Mouse (Mus musculus) erythroblast, embryonic 14.5 days (primary cell): ENCODE measurements around the gene D11Wsu47e. TPM values are rescaled to one million over a fixed set of nuclear protein-coding genes. Genes with fewer than 3 reads are reported as not detected.
"Not testable (repeated sequence)": the region's sequence is repeated elsewhere in the genome, so short reads cannot be mapped to it uniquely, and the experiment has no call there.

Source experiments
- H3K27me3 ChIP-seq: 2 replicates; pipeline ENCODE4 v1.6.1; 2012; ENCODE audit warnings: inconsistent platforms; ENCODE audit not compliant: control insufficient read depth
- H3K36me3 ChIP-seq: 2 replicates; pipeline ENCODE4 v1.6.1; 2012; ENCODE audit warnings: mild to moderate bottlenecking, inconsistent platforms; ENCODE audit not compliant: control insufficient read depth
- H3K4me1 ChIP-seq: 2 replicates; pipeline ENCODE4 v1.6.1; 2012; ENCODE audit warnings: inconsistent platforms; ENCODE audit not compliant: control insufficient read depth
- H3K4me3 ChIP-seq: replicated peaks from 2 replicates; pipeline ENCODE3; 2012; ENCODE audit warnings: moderate library complexity, mild to moderate bottlenecking, inconsistent platforms
- H3K9me3 ChIP-seq: 2 replicates; pipeline ENCODE4 v1.6.1; 2012; ENCODE audit warnings: low read length, inconsistent platforms, mixed read lengths; ENCODE audit not compliant: control insufficient read depth
- GATA1 ChIP-seq: IDR thresholded peaks from 2 replicates; pipeline ENCODE4 v1.6.1; 2012; ENCODE audit warnings: low read length, inconsistent platforms, mixed read lengths
- TAL1 ChIP-seq: IDR thresholded peaks from 3 replicates; pipeline ENCODE4 v1.6.1; 2012; ENCODE audit warnings: low read length, inconsistent platforms, mixed read lengths
- polyA plus RNA-seq: library from polyadenylated mRNA; stranded (reverse); fragments of >175 nt; gene quantifications from 2 replicates; pipeline ENCODE4 v1.2.3, GENCODE M21; 2012

D11Wsu47e gene
- polyA plus RNA-seq, 1 experiment = 0.43 TPM

DNA sequence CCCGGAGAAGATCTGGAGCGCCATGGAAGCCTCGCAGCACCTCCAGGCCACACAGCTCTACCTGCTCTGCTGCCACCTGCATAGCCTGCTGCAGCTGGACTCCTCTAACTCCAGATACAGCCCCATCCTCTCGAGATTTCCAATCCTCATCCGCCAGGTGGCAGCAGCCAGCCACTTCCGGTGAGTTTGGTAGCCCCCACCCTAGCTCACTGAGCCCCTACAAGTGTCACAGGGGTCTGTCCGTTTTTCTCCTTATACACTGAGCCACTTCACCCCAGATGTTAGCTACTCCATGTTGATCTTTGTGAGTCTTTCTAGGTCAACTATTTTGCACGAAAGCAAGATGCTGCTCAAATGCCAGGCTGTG lies 32.3 kb upstream of the D11Wsu47e start:
- TF ChIP-seq TAL1 (no peak), GATA1 (no peak)
- Histone ChIP-seq H3K4me1 (peaks cover 47% of the 10 kb centered on the region), H3K36me3 (peaks cover 61% of the 10 kb centered on the region), H3K27me3 (peaks cover 3% of the 10 kb centered on the region; the same call in 1 of the 2 replicates), H3K4me3 (peak overlapping the region; percentile 91), H3K9me3 (no peaks in the 10 kb centered on the region)

DNA sequence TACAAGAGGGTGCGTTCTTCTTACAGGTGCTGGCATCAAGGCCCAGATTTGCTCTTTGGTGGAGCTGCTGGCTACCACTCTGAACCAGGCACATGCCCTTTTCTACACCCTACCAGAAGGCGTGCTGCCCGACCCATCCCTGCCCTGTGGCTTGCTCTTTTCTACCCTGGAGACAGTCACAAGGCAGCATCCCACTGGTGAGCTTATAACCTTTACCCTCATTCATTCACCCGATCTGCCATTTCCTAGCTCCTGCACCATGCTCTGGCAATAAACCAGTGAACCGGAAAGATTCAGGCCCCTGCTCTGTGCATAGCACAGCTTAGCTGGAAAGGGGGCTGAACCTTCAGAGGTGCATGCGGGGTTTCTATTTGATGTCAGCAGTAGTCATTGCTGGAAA lies 31.7 kb upstream of the D11Wsu47e start:
- peaks cover 47% of the 10 kb centered on the region for H3K4me1 ChIP-seq
- H3K36me3 ChIP-seq = peaks cover 67% of the 10 kb centered on the region
- no peak overlapping the region for H3K4me3 ChIP-seq
- no peaks in the 10 kb centered on the region for H3K9me3 ChIP-seq
- TF ChIP-seq TAL1 = no peak
- TF ChIP-seq GATA1 = no peak
- peaks cover 2% of the 10 kb centered on the region; the same call in 1 of the 2 replicates for H3K27me3 ChIP-seq

DNA sequence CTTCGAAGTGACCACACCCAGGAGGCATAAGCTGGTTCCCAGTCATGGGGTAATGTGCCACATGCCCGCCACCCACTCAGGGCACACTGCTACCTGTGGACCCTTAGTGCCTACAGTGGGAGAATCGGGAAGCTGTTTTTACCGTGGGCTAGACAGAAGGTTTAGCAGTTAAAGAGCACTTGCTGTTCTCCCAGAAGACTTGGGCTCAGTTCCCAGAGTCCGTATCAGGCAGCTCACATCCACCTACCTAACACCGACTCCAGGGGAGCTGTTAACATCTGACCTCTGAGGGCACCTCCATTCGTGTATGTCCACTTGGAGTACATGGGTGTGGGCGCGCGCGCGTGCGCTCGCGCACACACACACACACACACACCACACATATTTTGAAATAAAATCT lies 30.1 kb upstream of the D11Wsu47e start:
- no peak for TF ChIP-seq TAL1
- TF ChIP-seq GATA1 = no peak
- Histone ChIP-seq H3K4me3 (no peak overlapping the region), H3K36me3 (peaks cover 83% of the 10 kb centered on the region), H3K27me3 (no peaks in the 10 kb centered on the region), H3K4me1 (peaks cover 32% of the 10 kb centered on the region), H3K9me3 (no peaks in the 10 kb centered on the region)

DNA sequence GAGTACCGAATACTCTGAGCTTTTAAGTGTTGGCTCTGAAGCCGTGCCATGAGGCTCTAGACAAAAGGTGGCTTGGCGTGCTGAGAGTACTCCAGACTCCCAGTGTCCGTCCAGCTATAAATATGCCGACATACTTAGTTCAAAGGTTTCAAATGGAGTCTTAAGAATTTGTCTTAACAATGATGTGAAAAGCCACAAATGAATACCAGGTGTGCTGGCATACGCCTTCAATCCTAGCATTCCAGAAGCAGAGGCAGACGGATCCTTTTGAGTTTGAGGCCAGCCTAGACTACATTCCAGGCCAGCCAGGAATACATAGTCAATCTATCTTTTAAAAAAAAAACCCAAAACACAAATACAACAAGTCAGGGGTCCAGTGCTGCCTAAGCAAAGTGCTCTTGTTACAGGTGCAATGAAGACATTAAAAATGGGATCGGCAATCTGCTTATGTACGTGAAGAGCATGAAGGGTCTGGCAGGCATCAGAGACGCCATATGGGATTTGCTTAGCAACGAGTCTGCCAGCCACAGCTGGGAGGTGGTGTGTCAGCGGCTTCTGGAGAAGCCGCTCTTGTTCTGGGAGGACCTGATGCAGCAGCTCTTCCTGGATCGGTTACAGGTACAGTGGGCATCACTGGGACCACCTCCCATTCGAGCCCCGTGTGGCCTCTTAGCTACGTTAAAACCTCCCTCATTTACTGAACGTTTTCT lies 29.5 kb upstream of the D11Wsu47e start:
- no peak overlapping the region for H3K4me3 ChIP-seq
- TF ChIP-seq GATA1 (no peak), TAL1 (no peak)
- peaks cover 89% of the 10 kb centered on the region for H3K36me3 ChIP-seq
- H3K4me1 ChIP-seq = peaks cover 30% of the 10 kb centered on the region
- no peaks in the 10 kb centered on the region for H3K27me3 ChIP-seq
- no peaks in the 10 kb centered on the region for H3K9me3 ChIP-seq

DNA sequence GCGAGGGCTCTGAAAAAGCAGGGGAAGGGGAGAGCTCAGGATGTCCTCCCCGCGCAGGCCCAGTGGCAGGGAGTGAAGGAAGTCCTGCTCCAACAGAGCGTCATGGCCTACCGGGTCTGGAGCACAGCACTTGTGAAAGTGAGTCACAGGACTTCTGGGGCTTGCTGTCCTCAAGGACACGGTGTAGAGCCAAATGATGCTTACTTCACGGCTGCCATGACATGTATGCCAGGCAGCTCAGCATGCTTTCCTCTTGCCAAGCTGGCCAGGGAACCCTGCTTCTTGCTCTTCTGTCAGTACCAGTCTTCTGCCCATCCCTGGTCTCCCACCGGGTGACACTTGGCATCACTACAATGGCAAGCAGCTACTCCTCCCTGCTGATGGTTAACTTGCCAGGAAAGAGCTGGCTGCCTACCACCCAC lies 27.7 kb upstream of the D11Wsu47e start:
- Histone ChIP-seq H3K9me3 (no peaks in the 10 kb centered on the region), H3K4me1 (peaks cover 13% of the 10 kb centered on the region), H3K4me3 (no peak overlapping the region), H3K27me3 (no peaks in the 10 kb centered on the region), H3K36me3 (peaks cover 100% of the 10 kb centered on the region)
- TF ChIP-seq TAL1 (no peak), GATA1 (no peak)

DNA sequence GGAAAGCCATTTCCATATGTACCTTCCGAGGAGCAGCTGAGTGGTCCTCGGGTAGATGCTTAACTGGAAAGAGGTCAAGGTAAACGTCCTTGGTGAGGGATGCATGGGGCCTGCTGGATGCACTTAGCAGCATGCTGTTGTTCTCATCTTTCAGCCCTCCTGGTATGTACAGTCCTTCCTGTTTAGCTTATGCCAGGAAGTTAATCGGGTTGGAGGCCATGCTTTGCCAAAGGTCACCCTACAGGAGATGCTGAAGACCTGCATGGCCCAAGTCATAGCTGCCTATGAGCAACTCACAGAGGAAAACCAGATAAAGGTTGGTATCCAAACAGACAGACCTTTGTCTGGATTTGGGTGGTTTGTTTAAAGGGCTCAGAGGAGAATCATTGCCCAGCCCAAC lies 27.0 kb upstream of the D11Wsu47e start:
- H3K4me1 ChIP-seq = peaks cover 6% of the 10 kb centered on the region
- H3K36me3 ChIP-seq = peaks cover 100% of the 10 kb centered on the region
- no peaks in the 10 kb centered on the region for H3K27me3 ChIP-seq
- TF ChIP-seq TAL1 (no peak), GATA1 (no peak)
- no peak overlapping the region for H3K4me3 ChIP-seq
- no peaks in the 10 kb centered on the region for H3K9me3 ChIP-seq

DNA sequence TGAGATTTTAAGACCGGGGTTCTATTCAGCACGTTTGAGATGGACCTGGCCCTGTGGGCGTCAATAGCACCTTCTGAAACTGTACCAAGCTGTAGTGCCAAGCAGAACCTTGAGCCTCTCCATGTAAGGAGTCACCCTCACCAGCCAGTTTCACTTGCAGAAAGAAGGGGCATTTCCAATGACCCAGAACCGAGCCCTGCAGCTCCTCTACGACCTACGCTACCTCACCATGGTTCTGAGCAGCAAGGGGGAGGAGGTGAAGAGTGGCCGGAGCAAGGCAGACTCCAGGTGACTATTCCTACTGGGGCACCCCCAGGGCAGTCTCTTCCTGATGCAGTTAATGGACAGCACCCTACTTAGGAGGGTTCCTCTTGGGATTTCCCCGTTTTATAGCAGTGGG lies 25.9 kb upstream of the D11Wsu47e start:
- TF ChIP-seq TAL1 = no peak
- no peak for TF ChIP-seq GATA1
- Histone ChIP-seq H3K4me1 (0 out of 2 replicates have a peak, but pooled peaks cover 2% of the 10 kb centered on the region), H3K4me3 (no peak overlapping the region), H3K27me3 (no peaks in the 10 kb centered on the region), H3K9me3 (no peaks in the 10 kb centered on the region), H3K36me3 (peaks cover 100% of the 10 kb centered on the region)

DNA sequence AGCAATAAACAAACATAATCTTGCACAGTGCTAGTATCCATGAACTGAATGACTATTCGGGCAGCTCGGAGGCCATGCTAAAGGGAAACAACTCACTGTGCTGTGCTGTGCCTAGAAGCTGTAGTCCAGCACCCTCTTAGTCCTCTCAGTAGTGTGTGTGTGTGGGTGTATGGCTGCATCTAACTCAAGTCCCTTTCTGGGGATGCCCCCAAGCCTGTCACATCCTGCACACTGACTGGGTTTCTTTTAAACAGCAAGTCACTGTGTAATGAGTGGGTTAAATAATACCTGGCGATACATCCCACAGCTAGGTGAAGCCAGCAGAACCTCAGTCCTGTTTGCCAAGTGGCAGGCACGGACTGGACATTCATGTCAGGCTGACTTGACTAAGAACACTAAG lies 25.4 kb upstream of the D11Wsu47e start:
- Histone ChIP-seq H3K9me3 (no peaks in the 10 kb centered on the region), H3K4me1 (0 out of 2 replicates have a peak, but pooled peaks cover 2% of the 10 kb centered on the region), H3K36me3 (peaks cover 100% of the 10 kb centered on the region), H3K27me3 (no peaks in the 10 kb centered on the region), H3K4me3 (no peak overlapping the region)
- TF ChIP-seq GATA1 (no peak), TAL1 (no peak)

DNA sequence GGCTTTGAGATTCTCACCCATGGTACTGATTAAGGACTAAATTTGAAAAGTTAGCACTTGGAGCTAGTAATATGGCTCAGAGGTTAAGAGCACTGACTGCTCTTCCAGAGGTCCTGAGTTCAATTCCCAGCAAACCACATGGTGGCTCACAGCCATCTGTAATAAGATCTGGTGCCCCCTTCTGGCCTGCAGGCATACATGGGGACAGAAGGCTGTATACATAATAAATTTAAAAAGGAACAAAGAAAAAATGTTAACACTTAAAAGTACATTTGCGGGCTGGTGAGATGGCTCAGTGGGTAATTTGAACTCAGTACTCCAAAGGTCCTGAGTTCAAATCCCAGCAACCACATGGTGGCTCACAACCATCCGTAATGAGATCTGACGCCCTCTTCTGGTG lies 24.0 kb upstream of the D11Wsu47e start:
- H3K4me3 ChIP-seq, H3K27me3 ChIP-seq, H3K9me3 ChIP-seq, H3K4me1 ChIP-seq: not testable (repeated sequence)
- peaks cover 100% of the 10 kb centered on the region for H3K36me3 ChIP-seq

DNA sequence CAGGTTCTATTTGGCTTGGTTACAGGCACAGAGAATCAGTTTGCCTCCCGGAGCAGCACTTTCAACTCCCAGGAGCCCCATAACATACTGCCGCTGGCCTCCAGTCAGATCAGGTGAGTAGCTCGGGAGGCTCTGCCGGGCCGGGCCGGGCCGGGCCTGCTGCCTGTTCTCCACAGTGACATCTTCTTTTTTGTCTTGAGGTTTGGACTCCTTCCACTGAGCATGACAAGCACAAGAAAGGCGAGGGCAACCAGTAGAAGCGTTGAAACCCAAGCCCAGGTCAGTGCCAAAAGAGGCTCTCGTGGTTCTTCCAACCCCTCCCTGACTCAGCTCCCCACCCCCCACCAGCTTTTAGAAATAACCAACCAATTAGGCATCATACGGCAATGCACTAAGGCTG lies 23.3 kb upstream of the D11Wsu47e start:
- H3K9me3 ChIP-seq = no peaks in the 10 kb centered on the region

More for the DNA sequence above, 23.3 kb upstream of the D11Wsu47e start:
- Histone ChIP-seq H3K27me3 (no peaks in the 10 kb centered on the region), H3K4me3 (no peak overlapping the region), H3K4me1 (peaks cover 9% of the 10 kb centered on the region), H3K36me3 (peaks cover 98% of the 10 kb centered on the region)
- TF ChIP-seq GATA1 (no peak), TAL1 (no peak)
